Mouse (Mus musculus): ENCODE data around the gene Eppin.

Eppin gene

DNA sequence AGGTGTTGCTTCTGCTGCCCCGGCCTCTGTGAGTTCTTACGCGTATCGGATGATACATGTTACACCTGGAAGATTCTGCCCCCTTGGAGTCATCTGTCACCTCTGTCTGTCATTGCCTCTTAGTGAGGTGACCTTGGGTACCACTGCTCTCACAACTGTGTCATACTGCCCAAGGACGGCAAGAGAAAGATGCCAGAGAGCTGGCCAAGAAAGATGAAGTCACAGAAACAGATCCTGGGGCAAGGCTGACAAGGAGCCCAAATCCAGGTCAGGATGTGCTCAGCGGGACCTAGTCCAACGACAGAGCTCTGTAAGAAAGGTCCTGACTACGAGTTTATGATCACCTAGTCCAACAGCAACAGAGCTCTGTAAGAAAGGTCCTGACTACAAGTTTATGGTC lies 33.3 kb downstream of the Eppin start:
- no peak for DNase-seq (ENCODE audit: low spot score)

DNA sequence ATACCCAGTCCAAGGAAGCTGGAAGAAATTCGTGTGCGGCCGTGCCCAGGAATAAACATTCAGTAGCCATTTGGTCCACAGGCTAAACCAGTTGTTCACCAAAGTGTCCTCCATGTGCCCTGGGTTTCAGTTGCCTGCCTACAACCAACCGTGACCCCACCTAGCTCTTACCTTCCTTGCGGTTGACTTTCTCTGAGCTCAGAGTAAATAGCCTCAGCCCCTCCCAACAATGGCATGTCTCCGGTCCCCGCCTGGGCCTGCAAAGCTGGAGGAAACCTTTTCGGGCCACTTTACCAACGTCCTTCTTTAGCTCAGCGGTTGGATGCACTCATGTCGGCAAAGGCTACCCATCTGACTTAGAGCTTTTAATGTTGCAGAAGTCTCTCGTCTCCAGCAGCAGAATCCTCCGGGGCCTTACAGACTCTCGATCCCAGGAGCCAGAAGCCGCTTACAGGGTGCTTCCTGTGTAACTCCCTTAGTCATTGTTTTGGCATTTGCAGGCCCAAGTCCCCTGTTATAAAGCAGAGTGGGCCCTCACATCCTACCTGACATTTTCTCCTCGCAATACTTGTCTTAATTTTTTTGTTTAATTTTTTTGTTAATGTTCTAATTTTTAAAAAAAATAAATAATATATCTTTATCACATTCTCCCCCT lies 34.3 kb downstream of the Eppin start:
- no peak for DNase-seq (ENCODE audit: low spot score)

DNA sequence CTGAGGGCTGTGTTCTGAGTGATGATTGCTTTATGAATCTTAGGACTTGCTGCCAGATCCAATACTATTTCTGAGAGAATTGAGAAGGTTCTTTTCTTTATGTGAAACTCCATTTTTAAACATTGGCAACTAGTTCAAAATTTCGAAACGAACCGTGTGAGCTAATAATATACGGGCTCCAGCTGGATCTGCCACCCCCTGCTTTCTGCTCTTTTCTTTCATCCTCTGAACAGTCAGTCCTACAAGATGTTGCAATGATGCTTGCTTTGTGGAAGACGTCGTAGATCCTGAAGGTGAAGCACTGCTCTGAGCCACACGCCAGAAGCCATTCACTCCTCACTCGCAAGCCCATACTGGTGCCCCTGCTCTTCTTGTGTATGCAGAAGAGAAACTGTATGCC lies 35.0 kb downstream of the Eppin start:
- DNase-seq (ENCODE audit: low spot score), result no peak

DNA sequence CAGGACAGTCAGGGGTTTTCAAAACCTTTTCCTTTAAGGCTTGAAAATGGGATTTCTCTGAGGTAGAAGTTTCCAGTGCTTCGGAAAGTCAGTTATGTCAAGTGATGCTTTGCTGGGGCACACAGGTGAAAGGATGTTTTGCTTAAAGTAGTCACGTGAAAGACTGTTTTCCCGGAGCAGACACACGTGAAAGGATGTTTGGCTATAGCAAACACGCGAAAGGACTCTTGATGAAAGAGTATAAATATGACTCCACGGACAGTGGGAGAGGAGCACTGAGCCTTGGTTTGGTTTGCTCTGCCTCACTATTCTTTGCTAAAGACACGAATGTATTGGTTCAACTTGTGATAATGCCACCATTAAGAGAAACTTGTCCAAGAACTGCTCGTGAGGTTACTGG lies 41.9 kb downstream of the Eppin start:
- DNase-seq (ENCODE audit: low spot score), result no peak

DNA sequence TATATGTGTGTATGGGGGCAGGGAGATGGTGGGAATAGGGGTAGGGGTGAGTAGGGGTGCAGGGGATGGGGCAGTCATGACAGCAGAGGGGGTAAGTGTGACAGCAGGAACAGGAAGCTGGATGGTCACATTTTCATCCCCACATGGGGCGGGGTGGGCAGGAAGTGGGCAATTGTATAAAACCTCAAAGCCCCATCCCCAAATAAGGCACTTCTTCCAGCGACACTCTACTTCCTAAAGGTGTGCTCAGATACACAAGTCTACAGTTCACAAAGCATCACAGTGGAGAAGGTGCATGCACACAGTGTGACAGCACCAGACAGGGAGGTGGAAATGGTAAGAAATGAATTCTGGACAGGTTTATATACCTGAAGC lies 42.5 kb downstream of the Eppin start:
- no peak for DNase-seq (ENCODE audit: low spot score)

DNA sequence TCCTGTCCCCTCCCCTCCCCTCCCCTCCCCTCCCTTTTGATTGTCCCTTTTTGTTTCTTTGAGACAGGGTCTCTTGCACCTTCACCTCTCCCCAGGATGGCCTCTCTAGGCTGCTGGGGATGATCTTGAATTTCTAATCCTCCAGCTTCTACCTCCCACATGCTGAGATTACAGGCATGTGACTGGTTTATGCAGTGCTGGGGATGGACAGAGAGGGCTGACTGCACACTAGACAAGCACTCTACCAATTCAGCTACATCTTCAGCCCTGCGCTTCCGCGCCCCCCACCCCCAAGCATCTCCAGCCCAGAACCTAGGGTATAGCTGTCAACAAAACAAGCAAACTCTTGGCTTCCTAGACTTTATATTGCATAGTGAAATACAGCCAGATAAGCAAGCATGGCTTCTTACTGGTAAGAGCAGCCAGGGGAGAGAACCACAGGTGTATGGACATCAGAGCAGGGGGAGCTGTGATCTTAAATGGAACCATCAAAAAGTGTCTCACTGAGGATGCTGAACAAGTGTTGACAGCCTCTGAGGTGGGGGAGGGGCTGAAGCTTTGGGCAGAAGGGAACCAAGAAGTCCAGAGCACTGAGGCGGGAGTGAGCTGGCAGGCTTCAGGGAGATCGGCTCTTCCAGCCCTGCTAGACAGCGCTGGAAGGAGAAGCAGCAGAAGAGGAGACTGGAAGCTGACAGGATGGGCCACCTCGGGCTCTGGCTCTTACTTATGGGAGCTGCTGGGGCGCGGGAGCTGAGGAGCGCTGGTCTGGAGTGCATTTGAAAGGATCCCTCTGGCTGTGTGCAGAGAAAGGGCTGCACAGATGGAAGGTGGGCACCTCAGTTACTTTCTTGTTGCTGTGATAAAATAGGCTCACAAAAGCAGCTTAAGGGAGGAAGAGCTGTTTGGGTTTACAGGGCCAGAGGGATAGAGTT lies 43.2 kb downstream of the Eppin start:
- DNase-seq (ENCODE audit: low spot score), result no peak

DNA sequence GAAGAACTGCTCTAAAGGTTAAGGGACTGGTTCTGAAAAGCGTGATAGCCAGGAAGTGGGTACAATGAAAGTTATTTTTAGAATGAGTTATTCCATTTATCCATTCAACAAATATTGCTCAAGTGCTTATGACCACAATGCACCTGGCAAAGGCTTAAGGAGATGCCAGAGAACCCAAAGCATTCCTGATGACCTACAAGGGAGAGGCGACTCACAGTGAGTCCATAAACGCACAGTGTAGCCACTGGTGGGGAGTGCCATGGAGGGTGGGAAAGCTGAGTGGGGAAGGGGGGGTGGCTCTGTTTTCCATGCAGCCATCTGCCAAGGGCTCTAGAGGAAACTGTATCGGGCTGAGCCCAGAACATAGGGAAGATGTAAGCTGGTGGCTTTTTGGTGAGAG lies 44.1 kb downstream of the Eppin start:
- no peak for DNase-seq (ENCODE audit: low spot score)

DNA sequence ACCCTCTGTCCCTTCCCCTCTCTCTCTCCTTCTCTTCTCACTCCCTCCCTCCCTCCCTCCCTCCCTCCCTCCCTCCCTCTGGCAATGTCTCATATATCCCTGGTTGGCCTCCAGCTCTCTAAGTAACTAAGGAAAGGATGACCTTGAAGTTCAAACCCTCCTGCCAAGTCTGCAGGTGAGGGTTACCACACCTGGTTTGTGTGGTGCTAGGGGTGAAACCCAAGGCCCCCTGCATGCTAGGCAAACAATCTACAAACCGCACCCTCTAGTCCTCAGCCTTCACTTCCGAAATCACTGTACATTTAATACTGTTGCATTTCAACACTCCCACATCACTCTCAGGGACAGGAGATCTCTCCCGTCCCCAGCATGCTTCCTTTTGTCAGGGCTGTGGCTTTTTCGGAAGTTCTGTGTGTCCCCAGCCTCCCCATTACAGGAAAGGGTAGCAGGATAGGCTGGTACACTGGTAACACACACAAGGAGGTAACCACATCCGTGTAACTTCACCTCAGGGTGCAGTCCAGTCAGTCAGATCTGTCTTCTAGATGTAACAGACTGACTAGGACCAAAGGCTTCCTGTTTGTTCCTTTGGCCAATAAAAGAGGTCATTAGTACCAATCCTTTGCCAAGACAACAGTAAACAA lies 48.8 kb downstream of the Eppin start:
- DNase-seq (ENCODE audit: low spot score), result no peak

DNA sequence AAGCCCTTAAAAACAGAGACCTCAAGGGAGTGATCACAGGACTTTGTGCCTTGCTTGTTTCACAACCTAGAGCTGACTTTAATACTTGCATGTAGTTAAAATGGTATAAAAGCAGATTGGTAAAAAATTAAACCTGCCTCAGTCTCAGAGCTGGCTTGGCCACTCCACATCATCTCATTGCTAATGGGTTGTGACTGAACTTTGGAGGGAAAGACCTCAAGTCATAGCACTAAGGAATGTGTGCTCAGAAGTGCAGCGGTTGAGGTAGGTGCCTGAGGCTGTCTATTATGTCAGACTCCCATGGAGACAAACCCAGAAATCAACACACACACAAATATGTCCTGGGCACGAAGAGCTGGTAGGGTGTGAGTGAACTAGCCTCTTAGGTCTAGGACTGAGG lies 49.6 kb downstream of the Eppin start:
- no peak for DNase-seq (ENCODE audit: low spot score)

DNA sequence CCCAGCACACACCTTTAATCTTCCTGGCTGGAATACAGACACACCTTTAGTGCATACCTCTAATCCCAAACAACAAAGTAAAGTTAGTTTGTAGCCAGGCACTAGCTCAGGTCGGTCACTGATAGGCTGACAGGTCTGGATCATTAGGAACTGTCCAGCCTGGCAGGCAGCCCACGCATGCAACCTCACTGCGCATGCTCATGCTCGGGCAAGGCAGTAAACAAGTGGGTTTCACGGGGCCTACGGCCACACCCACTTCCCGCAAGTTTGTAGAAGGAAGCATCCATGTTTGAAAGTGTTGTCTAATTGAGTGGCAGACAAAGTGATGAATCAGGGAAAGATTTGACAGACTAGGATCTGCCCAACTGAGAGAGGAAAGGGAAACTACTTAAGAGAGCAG lies 50.8 kb downstream of the Eppin start:
- DNase-seq (ENCODE audit: low spot score), result no peak

DNA sequence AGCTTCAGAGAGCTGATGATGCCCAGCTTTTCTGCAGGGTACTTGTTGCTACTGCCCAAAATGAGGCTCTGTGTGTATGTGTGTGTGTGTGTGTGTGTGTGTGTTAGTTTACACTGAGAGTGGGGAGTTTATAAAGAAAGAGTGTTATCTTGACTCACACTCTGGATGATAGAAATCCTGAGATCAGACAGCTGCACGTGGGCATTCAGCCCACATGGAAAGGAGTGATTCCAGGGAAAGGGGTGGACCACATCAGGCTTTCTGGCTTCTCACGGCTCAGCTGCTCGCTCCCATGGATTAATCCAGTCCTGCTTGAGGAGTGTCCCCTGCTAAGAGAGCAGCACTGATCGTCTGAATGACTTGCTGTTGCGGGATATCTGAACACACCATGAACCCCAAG lies 51.3 kb downstream of the Eppin start:
- DNase-seq (ENCODE audit: low spot score), result no peak

DNA sequence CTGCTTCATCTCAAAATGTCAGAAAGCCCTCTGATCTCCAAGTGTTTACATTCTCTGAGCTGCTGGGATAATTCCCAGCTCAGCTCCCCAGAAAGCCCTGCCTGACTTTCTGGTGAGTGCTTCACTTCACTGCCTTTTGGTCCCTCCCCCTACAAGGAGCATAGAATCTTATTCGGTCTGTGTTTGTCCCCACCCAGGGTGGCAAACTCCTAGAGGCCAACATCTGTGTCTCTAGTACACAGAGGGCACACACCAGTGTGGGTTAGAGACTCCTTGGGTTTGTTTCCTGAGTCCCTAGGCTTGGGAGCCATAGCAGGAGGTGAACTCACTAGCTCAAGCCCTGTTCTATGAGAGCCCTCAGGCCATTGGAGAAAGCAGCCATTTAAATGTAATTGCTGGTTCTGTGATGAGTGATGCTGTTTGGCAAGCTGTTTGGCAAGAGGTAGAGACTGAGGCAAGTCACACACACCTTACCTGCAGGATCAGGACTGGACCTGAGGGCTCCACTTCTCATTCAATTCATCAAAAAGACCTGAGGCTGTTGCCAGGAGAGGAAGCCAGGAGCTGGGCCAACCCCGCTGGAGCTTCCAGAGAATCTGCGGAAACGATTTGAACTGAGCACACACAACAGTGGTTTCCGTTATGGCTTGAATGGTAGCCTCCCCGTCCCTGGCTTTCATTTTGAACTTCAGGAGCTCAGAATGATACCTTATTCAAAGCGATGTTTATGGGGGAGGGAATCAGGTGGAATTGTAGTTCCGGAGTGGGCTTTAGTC lies 52.6 kb downstream of the Eppin start:
- DNase-seq (ENCODE audit: low spot score), result no peak
